Mouse (Mus musculus) cerebellum, adult 2 months (tissue): ENCODE data around the gene Arr3. TPM values are rescaled to one million over a fixed set of nuclear protein-coding genes. Genes with fewer than 3 reads are reported as not detected.

Source experiments
- DNase-seq, 2 experiments: peaks; one replicate each; pipeline ENCODE4 v3.0.0; 2021
- H3K27ac ChIP-seq: fragments of 200-500 bp; 2 replicates; pipeline ENCODE4 v1.5.1; 2012; ENCODE audit warnings: low read length, control low read depth, inconsistent platforms; ENCODE audit not compliant: insufficient read depth
- H3K27me3 ChIP-seq: fragments of 200-500 bp; 2 replicates; pipeline ENCODE4 v1.6.1; 2012; ENCODE audit warnings: inconsistent platforms, mild to moderate bottlenecking, low read length, moderate library complexity; ENCODE audit not compliant: control insufficient read depth, insufficient read depth
- H3K4me1 ChIP-seq: fragments of 200-500 bp; 2 replicates; pipeline ENCODE4 v1.6.1; 2011; ENCODE audit warnings: low read length; ENCODE audit not compliant: control insufficient read depth, insufficient read depth
- H3K4me3 ChIP-seq: fragments of 200-500 bp; replicated peaks from 2 replicates; pipeline ENCODE3; 2011; ENCODE audit warnings: mild to moderate bottlenecking, low read depth, low read length, control low read depth; ENCODE audit not compliant: insufficient read depth
- CTCF ChIP-seq: fragments of 200-500 bp; IDR thresholded peaks from 2 replicates; pipeline ENCODE4 v1.5.1; 2011; ENCODE audit warnings: low read depth, mild to moderate bottlenecking, control low read depth, low read length, moderate library complexity, borderline replicate concordance; ENCODE audit not compliant: insufficient read depth
- POLR2A ChIP-seq: fragments of 200-500 bp; IDR thresholded peaks from 2 replicates; pipeline ENCODE4 v1.6.1; 2011; ENCODE audit warnings: low read length, control low read depth, borderline replicate concordance; ENCODE audit not compliant: insufficient read depth
- WGBS: fragments of 180-500 bp; shearing (Covaris S2); methylation state at CpG from one replicate; pipeline ENCODE4 v1.1.7; 2018; 5-methylcytosine and 5-hydroxymethylcytosine counted together
- polyA plus RNA-seq: library from polyadenylated mRNA; depleted of rRNA; stranded (reverse); fragments of >200 nt; gene quantifications from 2 replicates; pipeline ENCODE4 v1.2.3, GENCODE M21; 2012; rRNA removed

The Arr3 gene
- polyA plus RNA-seq, 1 experiment: not detected

DNA sequence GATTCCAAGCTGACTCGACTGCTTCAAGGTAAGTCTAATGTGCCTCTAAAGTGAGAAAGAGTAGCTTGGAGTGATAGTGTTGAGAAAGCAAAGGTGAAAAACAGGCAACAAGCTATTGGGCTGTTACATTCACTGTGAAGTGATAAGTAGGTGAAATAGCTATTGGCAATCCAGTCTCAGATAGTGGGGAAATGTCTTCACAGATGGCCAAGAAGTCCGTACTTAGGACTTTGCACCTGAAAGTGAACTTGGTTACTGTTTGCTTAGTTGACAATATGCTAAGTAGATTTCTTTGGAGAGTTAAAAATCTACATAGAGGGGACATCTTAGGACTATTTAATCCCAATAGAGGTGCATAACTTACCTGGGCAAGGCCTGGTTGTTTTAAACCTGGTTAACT lies 59.5 kb downstream of the Arr3 start:
- Histone ChIP-seq H3K4me3 (no peak overlapping the region), H3K4me1 (no peaks in the 10 kb centered on the region), H3K27me3 (no peaks in the 10 kb centered on the region), H3K27ac (no peak overlapping the region)
- TF ChIP-seq POLR2A (no peak), CTCF (no peak)
- DNase-seq: no peak
- 89% methylated on average over 2 of the region's 2 CpGs for WGBS

Other genes starting within 250 kb of the Arr3 start
- not detected in 2 replicates for gene Otud6a, start 176.5 kb upstream of the Arr3 start, polyA plus RNA-seq
- gene Awat2, start 162.8 kb upstream of the Arr3 start, polyA plus RNA-seq: 0.08 and 0.15 TPM in 2 replicates
- gene Igbp1, start 111.2 kb upstream of the Arr3 start, polyA plus RNA-seq: 47.7 and 51.8 TPM in 2 replicates
- gene Dgat2l6, start 80.7 kb upstream of the Arr3 start, polyA plus RNA-seq: not detected in 2 replicates
- not detected in 2 replicates for gene Awat1, start 33.2 kb upstream of the Arr3 start, polyA plus RNA-seq
- gene P2ry4, start 10.6 kb upstream of the Arr3 start, polyA plus RNA-seq: 0.03 and 0.08 TPM in 2 replicates
- gene Kif4, start 20.2 kb downstream of the Arr3 start, polyA plus RNA-seq: 0.26 and 0.33 TPM in 2 replicates
- 50.3 and 53.1 TPM in 2 replicates for gene Pdzd11, start 21.1 kb downstream of the Arr3 start, polyA plus RNA-seq
- gene Gdpd2, start 124.4 kb downstream of the Arr3 start, polyA plus RNA-seq: 10.6 and 13.2 TPM in 2 replicates
- 48.5 and 50.1 TPM in 2 replicates for gene Dlg3, start 162.2 kb downstream of the Arr3 start, polyA plus RNA-seq